Mouse (Mus musculus) midbrain, embryonic 14.5 days (tissue): ENCODE measurements around the gene Sox3. TPM values are rescaled to one million over a fixed set of nuclear protein-coding genes. Genes with fewer than 3 reads are reported as not detected.
A peak's percentile ranks its signal among the peaks of the same experiment; 100 is the strongest.

Experiments
- ATAC-seq: fragments of 200-750 bp; cut with Nextera tagmentation; 2 replicates; pipeline ENCODE4 v1.8.0; 2017; ENCODE audit warnings: moderate number of reproducible peaks, moderate library complexity; ENCODE audit not compliant: low FRiP score, low TSS enrichment
- DNase-seq: peaks from one replicate; pipeline ENCODE4 v3.0.0-alpha.2; 2015
- H3K27ac ChIP-seq: fragments of 300-500 bp; sonication (generic); replicated peaks from 2 replicates; pipeline ENCODE4 v1.5.1; 2014; ENCODE audit warnings: mild to moderate bottlenecking, low read depth, low read length, moderate library complexity
- H3K27me3 ChIP-seq: fragments of 300-500 bp; sonication (generic); 2 replicates; pipeline ENCODE4 v1.6.1; 2014; ENCODE audit warnings: low read length, control low read depth, mixed read lengths; ENCODE audit not compliant: control insufficient read depth, insufficient read depth
- H3K36me3 ChIP-seq: fragments of 300-500 bp; sonication (generic); 2 replicates; pipeline ENCODE4 v1.6.1; 2014; ENCODE audit warnings: low read length, control low read depth; ENCODE audit not compliant: control insufficient read depth, insufficient read depth
- H3K4me1 ChIP-seq: fragments of 300-500 bp; sonication (generic); 2 replicates; pipeline ENCODE4 v1.6.1; 2014; ENCODE audit warnings: mild to moderate bottlenecking, antibody characterized with exemption, low read length, control low read depth; ENCODE audit not compliant: control insufficient read depth, insufficient read depth
- H3K4me2 ChIP-seq: fragments of 300-500 bp; sonication (generic); 2 replicates; pipeline ENCODE4 v1.6.1; 2014; ENCODE audit warnings: mild to moderate bottlenecking, low read length, moderate library complexity
- H3K4me3 ChIP-seq: fragments of 300-500 bp; sonication (generic); replicated peaks from 2 replicates; pipeline ENCODE4 v1.5.1; 2014; ENCODE audit warnings: low read depth, low read length
- H3K9ac ChIP-seq: fragments of 300-500 bp; sonication (generic); replicated peaks from 2 replicates; pipeline ENCODE4 v1.6.1; 2014; ENCODE audit warnings: mild to moderate bottlenecking, low read length, moderate library complexity
- H3K9me3 ChIP-seq: fragments of 300-500 bp; sonication (generic); 2 replicates; pipeline ENCODE4 v1.6.1; 2016; ENCODE audit warnings: low read length, control low read depth, mixed read lengths; ENCODE audit not compliant: control insufficient read depth
- WGBS: fragments of 180-500 bp; shearing (Covaris S2); extraction: QIAGEN DNeasy Blood & Tissue Kit; methylation state at CpG from one replicate; pipeline ENCODE4 v1.1.7; 2014; 5-methylcytosine and 5-hydroxymethylcytosine counted together
- polyA plus RNA-seq: library from polyadenylated mRNA; unstranded; fragments of >200 nt; fragmentation: Nextera tagmentation; extraction: Ambion mirVana; gene quantifications from 2 replicates; pipeline ENCODE4 v1.2.1, GENCODE M21; 2014

Gene Sox3
- polyA plus RNA-seq, 1 experiment from 2014 or later, result 2.7 TPM

DNA sequence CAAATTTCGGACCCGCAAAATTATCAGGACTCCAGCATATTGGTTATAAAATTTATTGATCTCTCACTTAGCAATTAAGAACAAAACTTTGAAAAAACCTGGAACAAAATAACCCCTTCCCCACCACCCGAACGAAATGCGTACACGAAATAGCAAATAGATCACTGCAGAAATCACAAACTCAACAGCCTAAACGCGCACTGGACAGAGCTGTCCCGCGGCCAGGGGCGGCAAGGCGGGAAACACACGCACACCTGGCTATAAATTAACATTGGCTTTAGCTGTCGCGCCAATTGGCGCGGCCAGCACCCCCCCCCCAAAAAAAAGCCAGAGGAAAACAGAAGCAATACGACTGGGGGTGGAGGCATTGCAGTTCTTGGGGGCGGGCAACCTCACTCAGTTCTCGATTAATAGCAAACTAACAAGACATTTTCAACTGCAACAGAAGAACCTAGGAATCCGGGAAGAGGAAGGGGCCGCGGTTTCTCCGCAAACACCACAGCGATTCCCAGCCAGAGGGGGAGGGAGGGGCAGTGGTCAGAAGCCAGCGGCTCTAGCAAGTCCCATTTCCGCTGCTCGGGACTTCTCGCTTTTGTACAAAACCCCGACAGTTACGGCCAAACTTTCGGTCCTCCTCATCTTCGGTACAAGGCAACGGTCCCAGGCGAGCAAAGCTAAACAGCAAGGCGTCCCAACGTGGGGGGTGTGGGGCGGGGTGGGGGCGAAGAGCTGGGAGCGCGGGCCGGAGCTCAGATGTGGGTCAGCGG, 1.7 kb downstream of the Sox3 start:
- ATAC-seq (no peak), DNase-seq (peak; percentile 43)
- no peaks in the 10 kb centered on the region for H3K27me3 ChIP-seq
- H3K9me3 ChIP-seq, result no peaks in the 10 kb centered on the region
- 18% methylated on average over 43 of the region's 43 CpGs for WGBS
- no peaks in the 10 kb centered on the region for H3K4me1 ChIP-seq
- no peak overlapping the region for H3K27ac ChIP-seq
- H3K9ac ChIP-seq, result peak overlapping the region; percentile 54
- no peaks in the 10 kb centered on the region for H3K36me3 ChIP-seq
- H3K4me3 ChIP-seq, result peak overlapping the region; percentile 46
- peak overlapping the region; percentile 62 for H3K4me2 ChIP-seq

DNA sequence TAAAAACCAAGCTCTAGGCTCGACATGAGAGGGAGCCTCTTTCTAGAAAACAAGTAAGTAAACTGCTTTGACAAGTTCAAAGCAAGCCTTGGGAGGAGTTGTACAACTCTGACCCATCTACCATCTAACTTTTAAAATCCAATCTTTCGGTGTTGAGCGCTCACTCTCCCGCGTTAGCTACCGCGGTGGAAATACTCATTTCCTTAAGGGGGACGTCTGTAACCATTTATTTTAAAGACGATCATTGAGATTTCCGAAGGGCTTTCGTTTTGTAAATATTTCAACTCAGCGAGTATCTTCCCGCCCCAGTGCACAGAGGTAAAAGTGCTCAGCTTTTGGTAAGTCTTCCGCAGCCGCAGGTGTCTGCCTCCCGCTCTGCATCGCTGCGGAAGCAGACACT, 2.6 kb downstream of the Sox3 start:
- H3K27ac ChIP-seq, result no peak overlapping the region
- H3K9ac ChIP-seq, result no peak overlapping the region
- H3K9me3 ChIP-seq, result no peaks in the 10 kb centered on the region
- H3K4me3 ChIP-seq, result peak overlapping the region; percentile 46
- peak overlapping the region; percentile 62 for H3K4me2 ChIP-seq
- WGBS, result 19% methylated on average over 18 of the region's 18 CpGs
- peak; percentile 7 for DNase-seq
- H3K27me3 ChIP-seq, result no peaks in the 10 kb centered on the region
- H3K4me1 ChIP-seq, result no peaks in the 10 kb centered on the region
- H3K36me3 ChIP-seq, result no peaks in the 10 kb centered on the region
- no peak for ATAC-seq

DNA sequence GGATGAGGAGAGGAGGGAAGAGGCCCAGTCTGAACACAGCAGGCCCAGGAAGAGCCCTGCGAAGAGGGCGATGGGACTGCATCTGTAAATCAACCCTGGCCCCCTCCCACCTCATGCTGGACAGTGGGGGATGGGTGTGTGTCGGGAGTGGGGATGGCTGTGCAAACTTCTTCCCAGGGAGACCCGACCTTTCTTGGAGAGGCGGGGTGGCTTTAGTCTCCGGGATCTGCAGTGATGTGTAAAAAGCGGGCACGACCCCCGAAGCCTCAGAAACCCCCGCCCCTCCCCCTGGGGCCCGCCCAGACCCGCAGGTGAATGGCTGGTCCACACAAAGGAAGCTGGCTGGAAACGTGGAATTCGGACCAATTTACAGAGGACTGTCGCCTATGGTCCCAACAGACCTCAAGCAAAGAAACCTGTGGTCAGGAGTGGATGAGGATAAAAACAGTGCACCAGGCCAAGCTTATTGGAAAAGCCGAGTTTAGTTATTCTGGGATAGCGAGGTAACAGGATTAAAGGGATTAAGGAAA, 3.2 kb downstream of the Sox3 start:
- Histone ChIP-seq H3K9ac (no peak overlapping the region), H3K9me3 (no peaks in the 10 kb centered on the region), H3K4me1 (no peaks in the 10 kb centered on the region), H3K4me3 (peak overlapping the region; percentile 46), H3K27ac (no peak overlapping the region), H3K36me3 (no peaks in the 10 kb centered on the region), H3K4me2 (peak overlapping the region; percentile 62), H3K27me3 (no peaks in the 10 kb centered on the region)
- DNase-seq, result peak; percentile 17
- 19% methylated on average over 17 of the region's 17 CpGs for WGBS
- ATAC-seq, result no peak
